Mouse (Mus musculus) left cerebral cortex, adult 18-20 months (tissue): Measurements from ENCODE around the gene Igdcc3. TPM values are rescaled to one million over a fixed set of nuclear protein-coding genes. Genes with fewer than 3 reads are reported as not detected.
A peak's percentile ranks its signal among the peaks of the same experiment; 100 is the strongest.
"Not testable (repeated sequence)": the region's sequence is repeated elsewhere in the genome, so short reads cannot be mapped to it uniquely, and the experiment has no call there.

Experiments used
- DNase-seq, 2 experiments: peaks; one replicate each; pipeline ENCODE4 v3.0.0; 2021 to 2022; ENCODE audit warnings: low spot score in 2 of 2, mixed read lengths in 1 of 2
- total RNA-seq, 2 experiments: library from RNA; stranded (reverse); gene quantifications; 2 replicates each; pipeline ENCODE4 v1.2.3; 2021

The Igdcc3 gene
- total RNA-seq, 2 experiments from 2014 or later, result 1.4 to 1.7 TPM

- peak; percentile 77 to 79 for DNase-seq
These were observed 60.6 kb downstream of the Igdcc3 start for GRCm38 (mm10) chr9:65201381-65202164.

- DNase-seq, result no peak
These were observed 61.3 kb downstream of the Igdcc3 start for GRCm38 (mm10) chr9:65202165-65202754.

- DNase-seq, result no peak
These were observed 64.2 kb downstream of the Igdcc3 start for GRCm38 (mm10) chr9:65205049-65205815.

GRCm38 (mm10) chr9:65207041-65207815 is 66.2 kb downstream of the Igdcc3 start:
- DNase-seq, result not testable (repeated sequence)

- DNase-seq, result no peak
These were observed 67.5 kb downstream of the Igdcc3 start for GRCm38 (mm10) chr9:65208293-65209179.

- DNase-seq, result no peak
These were observed 70.6 kb downstream of the Igdcc3 start for GRCm38 (mm10) chr9:65211598-65211997.

GRCm38 (mm10) chr9:65214425-65214777 is 73.4 kb downstream of the Igdcc3 start:
- no peak for DNase-seq

- peak; percentile 72 to 81 for DNase-seq
These were observed 73.9 kb downstream of the Igdcc3 start for GRCm38 (mm10) chr9:65214778-65215493.

GRCm38 (mm10) chr9:65215494-65216126 is 74.6 kb downstream of the Igdcc3 start:
- DNase-seq, result peak in 1 of 2 experiments; percentile 72

GRCm38 (mm10) chr9:65216972-65217371 is 76.0 kb downstream of the Igdcc3 start:
- no peak for DNase-seq

GRCm38 (mm10) chr9:65217661-65218060 is 76.7 kb downstream of the Igdcc3 start:
- DNase-seq, result no peak

GRCm38 (mm10) chr9:65218916-65219315 is 77.9 kb downstream of the Igdcc3 start:
- DNase-seq, result no peak

GRCm38 (mm10) chr9:65220398-65220797 is 79.4 kb downstream of the Igdcc3 start:
- not testable (repeated sequence) for DNase-seq

GRCm38 (mm10) chr9:65223927-65224326 is 82.9 kb downstream of the Igdcc3 start:
- DNase-seq, result no peak

GRCm38 (mm10) chr9:65225795-65226194 is 84.8 kb downstream of the Igdcc3 start:
- no peak for DNase-seq

GRCm38 (mm10) chr9:65230250-65230649 is 89.3 kb downstream of the Igdcc3 start:
- DNase-seq, result no peak

- no peak for DNase-seq
These were observed 90.3 kb downstream of the Igdcc3 start for GRCm38 (mm10) chr9:65231284-65231683.

GRCm38 (mm10) chr9:65233243-65233985 is 92.4 kb downstream of the Igdcc3 start:
- no peak for DNase-seq
